Mouse (Mus musculus) midbrain, postnatal 0 days (tissue): ENCODE data around the gene AW011738. TPM values are rescaled to one million over a fixed set of nuclear protein-coding genes. Genes with fewer than 3 reads are reported as not detected.

ENCODE experiments used
- ATAC-seq: fragments of 200-750 bp; cut with Nextera tagmentation; 2 replicates; pipeline ENCODE4 v1.8.0; 2017; ENCODE audit warnings: moderate number of reproducible peaks, mild to moderate bottlenecking, moderate TSS enrichment, moderate library complexity; ENCODE audit not compliant: low FRiP score
- DNase-seq: peaks from one replicate; pipeline ENCODE4 v3.0.0-alpha.2; 2015; ENCODE audit warnings: low spot score
- H3K27ac ChIP-seq: fragments of 300-500 bp; sonication (generic); 2 replicates; pipeline ENCODE4 v1.5.1; 2014; ENCODE audit warnings: low read depth, mild to moderate bottlenecking, low read length, mixed read lengths
- H3K27me3 ChIP-seq: fragments of 300-500 bp; sonication (generic); 2 replicates; pipeline ENCODE4 v1.6.1; 2014; ENCODE audit warnings: low read length, control low read depth, mixed read lengths; ENCODE audit not compliant: insufficient read depth
- H3K36me3 ChIP-seq: fragments of 300-500 bp; sonication (generic); 2 replicates; pipeline ENCODE4 v1.6.1; 2014; ENCODE audit warnings: low read length, control low read depth, mixed read lengths; ENCODE audit not compliant: insufficient read depth
- H3K4me1 ChIP-seq: fragments of 300-500 bp; sonication (generic); 2 replicates; pipeline ENCODE4 v1.6.1; 2014; ENCODE audit warnings: mild to moderate bottlenecking, control low read depth, antibody characterized with exemption, low read length, mixed read lengths; ENCODE audit not compliant: insufficient read depth
- H3K4me2 ChIP-seq: fragments of 300-500 bp; sonication (generic); 2 replicates; pipeline ENCODE4 v1.6.1; 2014; ENCODE audit warnings: low read depth, mild to moderate bottlenecking, low read length, mixed read lengths; ENCODE audit not compliant: poor library complexity, severe bottlenecking
- H3K4me3 ChIP-seq: fragments of 300-500 bp; sonication (generic); 2 replicates; pipeline ENCODE4 v1.5.1; 2014; ENCODE audit warnings: low read depth, mild to moderate bottlenecking, low read length, moderate library complexity
- H3K9ac ChIP-seq: fragments of 300-500 bp; sonication (generic); replicated peaks from 2 replicates; pipeline ENCODE4 v1.6.1; 2014; ENCODE audit warnings: mild to moderate bottlenecking, low read length, moderate library complexity, mixed read lengths; ENCODE audit not compliant: poor library complexity, severe bottlenecking
- H3K9me3 ChIP-seq: fragments of 300-500 bp; sonication (generic); 2 replicates; pipeline ENCODE4 v1.6.1; 2016; ENCODE audit warnings: low read length, control low read depth
- CTCF ChIP-seq: IDR thresholded peaks from 2 replicates; pipeline ENCODE4 v1.5.1; 2016; ENCODE audit warnings: antibody characterized with exemption, mild to moderate bottlenecking
- WGBS: fragments of 180-500 bp; shearing (Covaris S2); extraction: QIAGEN DNeasy Blood & Tissue Kit; methylation state at CpG from one replicate; pipeline ENCODE4 v1.1.7; 2014; 5-methylcytosine and 5-hydroxymethylcytosine counted together
- polyA plus RNA-seq: library from polyadenylated mRNA; unstranded; fragments of >200 nt; fragmentation: Nextera tagmentation; extraction: Ambion mirVana; gene quantifications from 2 replicates; pipeline ENCODE4 v1.2.1, GENCODE M21; 2015
- total RNA-seq: library from RNA; depleted of rRNA; stranded (reverse); fragments of >200 nt; gene quantifications from 2 replicates; pipeline ENCODE4 v1.2.3, GENCODE M21; 2014

Gene AW011738
- total and polyA plus RNA-seq, 2 experiments from 2014 or later = 3.7 to 7.5 TPM

DNA sequence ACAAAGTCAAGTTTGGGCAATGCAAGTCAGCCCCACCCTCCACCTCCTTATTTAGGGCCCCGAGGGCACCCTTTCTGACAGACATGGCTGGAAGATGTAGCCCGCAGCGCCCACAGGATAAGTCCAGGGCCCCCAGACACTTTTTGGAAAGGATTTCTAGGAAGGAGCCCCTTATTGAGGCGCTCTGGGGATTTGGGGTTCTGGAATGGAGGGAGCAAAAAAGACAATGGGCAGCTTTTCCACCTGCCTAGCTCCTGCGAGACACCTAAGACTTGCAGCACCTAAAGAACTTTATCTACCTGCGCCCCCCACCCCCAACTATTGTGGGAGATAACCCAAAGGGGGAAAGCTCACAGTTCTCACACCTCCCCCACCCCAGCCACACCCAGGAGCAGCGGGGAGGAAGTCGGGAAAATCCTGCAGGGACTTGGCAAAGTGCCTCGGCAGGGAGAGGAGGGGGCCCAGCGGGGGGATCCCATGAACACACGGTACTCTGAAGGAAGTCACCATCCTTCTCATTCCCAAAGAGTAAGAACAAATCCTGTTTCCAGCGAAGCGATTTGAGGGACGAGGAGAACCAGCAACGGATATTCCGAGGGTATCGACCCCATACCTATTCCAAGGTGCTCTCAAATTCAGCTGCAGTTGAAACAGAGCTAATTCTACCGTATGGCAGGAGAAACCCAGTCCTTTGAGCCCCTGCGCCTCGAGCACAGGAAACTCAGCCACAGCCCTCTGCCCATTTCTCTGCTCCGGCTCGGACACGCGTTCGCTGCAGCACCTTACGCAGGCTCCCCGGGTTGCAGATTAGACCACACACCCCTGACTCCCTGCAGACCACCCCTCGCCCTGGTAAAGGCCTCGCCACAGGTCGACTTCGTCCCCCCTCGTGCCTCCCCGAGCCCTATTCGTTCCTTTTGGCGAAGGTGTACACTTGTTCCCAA lies 6.9 kb upstream of the AW011738 start:
- 6% methylated on average over 35 of the region's 35 CpGs for WGBS
- no peaks in the 10 kb centered on the region for H3K27me3 ChIP-seq
- H3K9me3 ChIP-seq = no peaks in the 10 kb centered on the region
- peak overlapping the region; percentile 72 for H3K9ac ChIP-seq
- peak; percentile 49 for DNase-seq
- TF ChIP-seq CTCF = no peak
- H3K36me3 ChIP-seq = peaks cover 13% of the 10 kb centered on the region; the same call in 1 of the 2 replicates
- H3K4me1 ChIP-seq = peaks cover 4% of the 10 kb centered on the region; the same call in 1 of the 2 replicates
- peak overlapping the region; percentile 95 for H3K4me2 ChIP-seq
- ATAC-seq = no peak; the same call in 1 of the 2 replicates
- H3K4me3 ChIP-seq = peak overlapping the region; percentile 56
- H3K27ac ChIP-seq = peak overlapping the region; percentile 69

DNA sequence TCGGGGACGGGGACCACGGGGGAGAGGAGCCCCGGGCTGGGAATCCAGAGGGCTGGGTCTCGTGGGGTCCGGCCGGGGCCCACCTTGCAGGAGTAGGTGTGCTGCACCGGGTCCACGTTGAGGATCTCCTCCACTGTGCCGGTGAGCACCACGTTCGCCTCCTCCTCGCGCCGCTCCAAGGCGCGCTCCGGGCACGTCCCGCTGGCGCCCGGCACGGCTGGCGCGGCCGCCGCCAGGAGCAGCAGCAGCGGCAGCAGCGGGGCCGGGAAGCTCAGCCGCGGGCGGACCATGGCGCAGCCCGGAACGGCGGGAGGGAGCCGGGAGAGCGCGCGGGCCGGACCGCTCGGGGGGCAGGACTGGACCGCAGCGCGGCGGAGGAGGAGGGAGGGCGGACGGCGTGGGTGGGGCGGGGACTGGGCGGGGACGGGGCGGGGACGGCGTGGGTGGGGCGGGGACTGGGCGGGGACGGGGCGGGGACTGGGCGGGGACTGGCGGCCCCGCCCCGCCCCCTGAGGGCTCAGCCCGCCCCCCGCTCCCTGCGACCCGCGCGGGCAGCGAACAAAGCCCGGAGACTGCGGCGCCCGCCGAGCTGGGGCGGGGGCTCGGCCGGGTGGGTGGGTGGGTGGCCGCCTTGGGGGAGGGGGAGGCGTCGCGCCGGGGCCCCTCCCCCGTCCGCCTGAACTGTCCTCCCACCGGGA lies 5.8 kb upstream of the AW011738 start, which contains the start of gene Agrn:
TSS of gene Agrn (minus strand) at position 358 of the 698 bp plus-strand sequence.
- Histone ChIP-seq H3K4me3 (peak within 1 kb of the TSS; percentile 56), H3K9ac (peak within 1 kb of the TSS; percentile 72), H3K4me1 (peaks cover 4% of the 10 kb centered on the region; the same call in 1 of the 2 replicates), H3K27me3 (no peaks in the 10 kb centered on the region), H3K9me3 (no peaks in the 10 kb centered on the region), H3K36me3 (peaks cover 7% of the 10 kb centered on the region; the same call in 1 of the 2 replicates), H3K4me2 (peak within 1 kb of the TSS; percentile 95), H3K27ac (peak within 1 kb of the TSS; percentile 73)
- DNase-seq (no peak), ATAC-seq (peak; percentile 87)
- WGBS = under 1% methylated on average over 29 of the region's 88 CpGs
- TF ChIP-seq CTCF = no peak

DNA sequence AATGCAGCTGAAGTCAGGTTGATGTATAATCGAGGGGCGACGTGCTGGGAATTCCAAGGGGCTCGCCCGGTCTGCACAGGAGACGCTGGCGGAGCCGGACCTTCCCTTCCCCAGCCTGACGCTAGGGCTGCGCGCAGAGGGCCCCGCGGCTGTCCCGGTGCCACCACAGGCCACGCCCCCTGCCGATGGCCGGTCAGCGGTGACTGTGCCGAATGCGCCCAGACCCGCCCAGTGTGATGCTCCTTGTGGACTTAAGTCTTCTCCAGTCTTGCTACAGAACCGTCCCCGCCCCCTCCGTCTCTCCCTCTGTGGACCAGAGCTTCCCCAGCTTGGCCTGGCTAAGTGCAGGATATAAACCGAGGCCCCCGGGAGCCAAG lies 5.3 kb upstream of the AW011738 start:
- Histone ChIP-seq H3K9ac (peak overlapping the region; percentile 72), H3K36me3 (peaks cover 3% of the 10 kb centered on the region; the same call in 1 of the 2 replicates), H3K4me3 (peak overlapping the region; percentile 56), H3K9me3 (no peaks in the 10 kb centered on the region), H3K4me1 (peaks cover 4% of the 10 kb centered on the region; the same call in 1 of the 2 replicates), H3K4me2 (peak overlapping the region; percentile 95), H3K27me3 (no peaks in the 10 kb centered on the region), H3K27ac (peak overlapping the region; percentile 73)
- ATAC-seq (peak; percentile 90), DNase-seq (peak; percentile 92)
- under 1% methylated on average over 25 of the region's 26 CpGs for WGBS
- TF ChIP-seq CTCF = peak; percentile 62

DNA sequence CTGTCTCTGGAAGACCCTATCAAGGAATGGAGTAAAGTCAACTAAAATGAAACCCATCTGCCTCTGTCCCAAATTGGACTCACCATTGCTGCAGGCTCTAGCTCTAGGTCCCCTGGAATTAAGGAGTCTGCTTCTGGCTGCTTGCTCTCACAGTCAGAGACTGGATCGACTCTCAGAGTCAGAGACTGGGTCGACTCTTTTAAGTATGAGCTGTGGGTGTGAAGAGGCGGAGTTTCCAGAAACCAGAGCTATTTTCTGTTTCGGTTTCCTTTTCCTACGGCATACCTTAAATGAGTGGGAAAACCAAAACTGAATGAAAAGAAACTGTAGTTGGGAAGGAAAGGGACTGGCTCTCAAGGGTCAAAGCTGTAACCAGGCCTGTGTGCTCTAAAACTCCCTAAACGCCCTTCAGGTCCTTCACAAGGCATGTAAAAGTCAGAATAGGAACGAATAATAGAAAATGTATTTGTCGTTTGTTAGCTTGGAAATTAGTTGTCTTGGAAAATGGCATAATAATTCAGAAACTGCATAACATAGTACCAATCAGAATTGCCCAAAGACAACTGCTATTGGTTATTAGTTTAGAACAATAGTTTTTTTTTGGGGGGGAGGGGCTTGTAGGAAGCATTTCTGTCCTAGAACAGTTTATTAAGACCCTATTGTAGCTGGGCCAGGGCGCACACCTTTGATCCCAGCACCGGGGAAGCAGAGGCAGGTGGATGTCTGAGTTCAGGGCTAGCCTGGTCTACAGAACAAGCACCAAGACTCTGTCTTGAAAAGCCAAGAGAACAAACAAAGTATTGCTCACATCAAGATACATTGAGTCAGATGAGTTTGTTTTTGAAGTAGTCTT lies 2.3 kb upstream of the AW011738 start, which contains the start of gene Isg15:
TSS of gene Isg15 (minus strand) at position 196 of the 853 bp plus-strand sequence.
- no peak for TF ChIP-seq CTCF
- peaks cover 7% of the 10 kb centered on the region; the same call in 1 of the 2 replicates for H3K27me3 ChIP-seq
- no peak for DNase-seq
- 65% methylated on average over 10 of the region's 10 CpGs for WGBS
- H3K9me3 ChIP-seq = no peaks in the 10 kb centered on the region
- no peak for ATAC-seq
- no peak within 1 kb of the TSS for H3K27ac ChIP-seq
- H3K4me1 ChIP-seq = peaks cover 6% of the 10 kb centered on the region; the same call in 1 of the 2 replicates
- no peak within 1 kb of the TSS for H3K4me3 ChIP-seq
- 0 out of 2 replicates have a peak within 1 kb of the TSS, but pooled peaks have one; percentile 9 for H3K4me2 ChIP-seq
- no peaks in the 10 kb centered on the region for H3K36me3 ChIP-seq
- H3K9ac ChIP-seq = no peak within 1 kb of the TSS

- Histone ChIP-seq H3K9ac (0 out of 2 replicates have a peak overlapping the region, but pooled peaks have one; percentile 70), H3K36me3 (no peaks in the 10 kb centered on the region), H3K4me1 (peaks cover 5% of the 10 kb centered on the region; the same call in 1 of the 2 replicates), H3K4me2 (peak overlapping the region; percentile 89), H3K9me3 (no peaks in the 10 kb centered on the region), H3K27ac (peak overlapping the region; percentile 55; the same call in 1 of the 2 replicates), H3K4me3 (peak overlapping the region; percentile 54), H3K27me3 (peaks cover 7% of the 10 kb centered on the region; the same call in 1 of the 2 replicates)
- TF ChIP-seq CTCF = no peak
- no peak for ATAC-seq
- DNase-seq = no peak
- WGBS = 49% methylated on average over 12 of the region's 12 CpGs
These were observed 626 bp upstream of the AW011738 start for GRCm38 (mm10) chr4:156202462-156202893.
